Mouse (Mus musculus) midbrain, embryonic 10.5 days (tissue): ENCODE results near the gene Hist3h2a. TPM values are rescaled to one million over a fixed set of nuclear protein-coding genes. Genes with fewer than 3 reads are reported as not detected.
A peak's percentile ranks its signal among the peaks of the same experiment; 100 is the strongest.

Experiments
- DNase-seq: peaks from one replicate; pipeline ENCODE4 v3.0.0-alpha.2; 2017; ENCODE audit warnings: low spot score
- H3K27ac ChIP-seq: fragments of 300-500 bp; sonication (generic); replicated peaks from 2 replicates; pipeline ENCODE4 v1.5.1; 2016; ENCODE audit warnings: mild to moderate bottlenecking
- H3K27me3 ChIP-seq: fragments of 300-500 bp; sonication (generic); 2 replicates; pipeline ENCODE4 v1.6.1; 2016; ENCODE audit warnings: low read depth, mild to moderate bottlenecking; ENCODE audit not compliant: poor library complexity, severe bottlenecking
- H3K36me3 ChIP-seq: fragments of 300-500 bp; sonication (generic); 2 replicates; pipeline ENCODE4 v1.6.1; 2016; ENCODE audit warnings: mild to moderate bottlenecking, moderate library complexity
- H3K4me1 ChIP-seq: fragments of 300-500 bp; sonication (generic); 2 replicates; pipeline ENCODE4 v1.6.1; 2016
- H3K4me3 ChIP-seq: fragments of 300-500 bp; sonication (generic); 2 replicates; pipeline ENCODE4 v1.5.1; 2016; ENCODE audit warnings: mild to moderate bottlenecking, moderate library complexity
- H3K9me3 ChIP-seq: fragments of 300-500 bp; sonication (generic); replicated peaks from 2 replicates; pipeline ENCODE4 v1.6.1; 2016; ENCODE audit warnings: mild to moderate bottlenecking
- WGBS: fragments of 180-500 bp; shearing (Covaris S2); methylation state at CpG from one replicate; pipeline ENCODE4 v1.1.7; 2016; 5-methylcytosine and 5-hydroxymethylcytosine counted together
- polyA plus RNA-seq: library from polyadenylated mRNA; unstranded; fragments of >200 nt; fragmentation: Nextera tagmentation; extraction: Ambion mirVana; gene quantifications from 2 replicates; pipeline ENCODE4 v1.2.1, GENCODE M21; 2016

The Hist3h2a gene
- polyA plus RNA-seq, 1 experiment from 2014 or later: 20.4 TPM

DNA sequence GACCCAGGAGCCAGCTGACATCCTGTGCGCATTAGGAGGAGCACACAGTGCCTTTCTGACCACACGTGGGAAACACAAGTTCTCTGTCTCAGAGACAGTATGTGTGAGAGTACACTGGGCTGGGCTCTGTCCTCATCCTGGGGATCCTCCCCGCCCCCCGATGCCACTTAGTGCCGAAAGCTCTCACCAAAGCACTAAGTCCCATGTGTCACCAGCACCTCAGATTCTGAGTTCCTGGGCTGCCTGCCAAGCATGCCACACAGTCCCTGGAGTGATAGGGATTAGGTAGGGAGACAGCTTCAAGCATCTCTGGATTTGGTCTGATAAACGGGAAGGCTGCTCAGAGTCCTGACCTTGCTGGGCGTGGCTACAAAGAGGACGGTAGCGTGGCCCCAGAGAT, 36.3 kb downstream of the Hist3h2a start:
- WGBS: 90% methylated on average over 9 of the region's 9 CpGs
- H3K27me3 ChIP-seq: peaks cover 30% of the 10 kb centered on the region
- peaks cover 57% of the 10 kb centered on the region for H3K36me3 ChIP-seq

DNA sequence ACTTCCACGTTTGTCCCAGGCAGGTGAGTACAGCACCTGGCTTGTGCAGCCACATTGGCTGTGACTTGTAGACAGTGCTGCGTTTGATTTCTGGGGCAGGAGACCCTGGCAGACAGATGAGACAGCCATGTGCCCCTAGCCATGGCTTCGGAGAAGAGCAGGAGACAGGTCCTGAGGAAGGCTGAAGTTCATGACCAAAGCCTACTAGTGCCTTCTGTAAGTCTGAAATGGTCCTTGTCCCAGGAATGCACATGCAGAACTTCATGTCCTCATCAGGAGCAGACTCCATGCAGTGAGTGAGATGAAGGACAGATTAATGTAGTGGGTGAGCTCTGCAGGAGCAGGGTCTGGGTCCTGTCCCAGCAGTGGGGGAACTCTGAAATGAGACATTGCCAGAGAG, 37.4 kb downstream of the Hist3h2a start:
- H3K9me3 ChIP-seq: no peaks in the 10 kb centered on the region
- H3K36me3 ChIP-seq: peaks cover 46% of the 10 kb centered on the region
- WGBS: 84% methylated on average over 3 of the region's 3 CpGs
- no peak overlapping the region for H3K4me3 ChIP-seq
- H3K27me3 ChIP-seq: peaks cover 41% of the 10 kb centered on the region
- H3K27ac ChIP-seq: no peak overlapping the region
- no peak for DNase-seq
- peaks cover 15% of the 10 kb centered on the region for H3K4me1 ChIP-seq

More for the DNA sequence above, 36.3 kb downstream of the Hist3h2a start:
- H3K4me3 ChIP-seq: no peak overlapping the region
- peaks cover 13% of the 10 kb centered on the region for H3K4me1 ChIP-seq
- H3K27ac ChIP-seq: no peak overlapping the region
- no peaks in the 10 kb centered on the region for H3K9me3 ChIP-seq
- DNase-seq: no peak

DNA sequence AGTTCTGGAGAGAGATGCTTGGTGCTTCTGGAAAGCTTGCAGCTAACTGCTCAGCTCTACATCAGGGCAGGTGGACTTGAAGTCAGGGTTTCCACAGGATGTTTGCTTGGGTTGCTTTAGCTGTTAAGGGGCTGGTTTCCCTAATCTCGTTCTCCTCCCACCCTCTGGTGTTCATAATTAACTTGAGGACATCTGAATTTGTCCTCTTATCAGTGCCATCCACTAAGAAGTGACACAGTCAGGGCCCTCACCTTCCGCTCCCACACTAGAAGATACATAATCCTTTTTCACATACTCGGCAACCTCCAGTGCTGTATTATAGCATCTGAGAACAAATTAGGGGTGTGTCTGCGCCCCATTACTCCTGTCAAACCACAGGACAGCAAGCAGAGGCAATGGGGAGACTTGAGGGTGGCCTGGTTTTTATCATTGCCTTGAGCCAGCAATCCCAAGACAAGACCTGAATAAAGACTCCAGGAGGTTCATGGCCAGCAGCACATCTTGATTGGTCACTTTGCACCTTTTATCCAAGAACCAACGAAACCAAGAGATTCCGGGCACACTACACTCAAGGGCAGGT, 38.7 kb downstream of the Hist3h2a start:
- DNase-seq: no peak
- Histone ChIP-seq H3K36me3 (peaks cover 33% of the 10 kb centered on the region), H3K27me3 (peaks cover 53% of the 10 kb centered on the region)

GRCm38 (mm10) chr11:58994337-58994826, 39.9 kb downstream of the Hist3h2a start:
- Histone ChIP-seq H3K27me3 (peaks cover 55% of the 10 kb centered on the region), H3K27ac (peak overlapping the region; percentile 57; the same call in 1 of the 2 replicates), H3K4me1 (peaks cover 15% of the 10 kb centered on the region), H3K36me3 (peaks cover 21% of the 10 kb centered on the region), H3K9me3 (no peaks in the 10 kb centered on the region), H3K4me3 (peak overlapping the region; percentile 52)
- under 1% methylated on average over 35 of the region's 35 CpGs for WGBS
- DNase-seq: peak; percentile 63

More for the DNA sequence above, 38.7 kb downstream of the Hist3h2a start:
- H3K4me3 ChIP-seq: no peak overlapping the region
- 82% methylated on average over 6 of the region's 6 CpGs for WGBS
- H3K27ac ChIP-seq: no peak overlapping the region
- no peaks in the 10 kb centered on the region for H3K9me3 ChIP-seq
- H3K4me1 ChIP-seq: peaks cover 15% of the 10 kb centered on the region

DNA sequence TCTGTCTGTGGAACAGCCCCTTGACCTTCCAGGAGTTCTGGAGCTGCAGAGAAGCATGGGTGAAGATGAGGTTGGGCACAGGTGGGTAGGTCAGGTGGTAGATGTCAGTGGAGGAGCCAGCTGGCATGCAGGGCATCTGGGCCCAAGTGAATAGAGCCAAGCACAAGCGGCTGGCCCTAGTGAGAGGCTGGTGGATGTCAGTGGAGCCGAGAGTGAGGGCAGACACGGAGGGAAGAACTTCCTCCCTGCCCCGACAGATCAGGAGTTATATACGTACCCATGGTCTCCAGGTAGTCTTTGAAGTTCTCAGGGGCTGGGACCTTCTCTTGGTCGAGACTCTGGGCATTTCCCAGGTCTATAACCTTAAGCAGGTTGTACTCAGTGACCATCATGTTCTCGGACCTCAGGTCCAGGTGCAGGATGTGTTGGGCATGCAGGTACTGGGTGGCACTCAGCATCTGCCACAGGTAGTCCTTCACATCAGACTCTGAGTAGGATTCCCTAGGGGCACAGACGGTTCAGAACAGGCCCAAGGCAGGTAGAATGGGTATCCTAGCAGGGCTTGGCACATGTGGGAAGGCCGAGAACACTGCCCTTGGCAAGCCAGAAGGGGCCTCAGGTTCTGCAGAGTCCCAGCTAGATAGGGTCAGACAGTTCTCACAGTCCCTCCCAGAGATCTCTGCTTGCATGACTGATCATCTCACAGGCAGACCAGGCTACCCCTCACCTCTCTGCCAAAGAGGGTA, 40.7 kb downstream of the Hist3h2a start:
- no peak overlapping the region for H3K4me3 ChIP-seq
- no peaks in the 10 kb centered on the region for H3K9me3 ChIP-seq
- H3K36me3 ChIP-seq: peaks cover 12% of the 10 kb centered on the region
- no peak overlapping the region for H3K27ac ChIP-seq
- WGBS: 77% methylated on average over 9 of the region's 9 CpGs
- H3K4me1 ChIP-seq: peaks cover 15% of the 10 kb centered on the region
- DNase-seq: no peak
- H3K27me3 ChIP-seq: peaks cover 55% of the 10 kb centered on the region

- Histone ChIP-seq H3K36me3 (peaks cover 6% of the 10 kb centered on the region), H3K27me3 (peaks cover 55% of the 10 kb centered on the region), H3K9me3 (no peaks in the 10 kb centered on the region), H3K27ac (no peak overlapping the region), H3K4me1 (peaks cover 15% of the 10 kb centered on the region), H3K4me3 (no peak overlapping the region)
- 46% methylated on average over 12 of the region's 12 CpGs for WGBS
- DNase-seq: no peak
Observed at GRCm38 (mm10) chr11:58995807-58996370, 41.4 kb downstream of the Hist3h2a start.

- Histone ChIP-seq H3K27me3 (peaks cover 55% of the 10 kb centered on the region), H3K4me1 (peaks cover 15% of the 10 kb centered on the region), H3K27ac (no peak overlapping the region), H3K4me3 (no peak overlapping the region), H3K9me3 (no peaks in the 10 kb centered on the region), H3K36me3 (no peaks in the 10 kb centered on the region)
- no peak for DNase-seq
- 88% methylated on average over 5 of the region's 5 CpGs for WGBS
Observed at GRCm38 (mm10) chr11:58997541-58997940, 43.1 kb downstream of the Hist3h2a start.

- H3K27ac ChIP-seq: no peak overlapping the region
- H3K4me1 ChIP-seq: peaks cover 12% of the 10 kb centered on the region
- no peaks in the 10 kb centered on the region for H3K9me3 ChIP-seq
- H3K4me3 ChIP-seq: no peak overlapping the region
- peaks cover 41% of the 10 kb centered on the region for H3K27me3 ChIP-seq
- DNase-seq: no peak
- WGBS: 65% methylated on average over 11 of the region's 11 CpGs
- H3K36me3 ChIP-seq: no peaks in the 10 kb centered on the region
Observed at GRCm38 (mm10) chr11:58999158-58999557, 44.7 kb downstream of the Hist3h2a start.

- H3K4me1 ChIP-seq: peaks cover 5% of the 10 kb centered on the region; the same call in 1 of the 2 replicates
- no peak overlapping the region for H3K27ac ChIP-seq
- peaks cover 34% of the 10 kb centered on the region for H3K27me3 ChIP-seq
- H3K36me3 ChIP-seq: no peaks in the 10 kb centered on the region
- H3K9me3 ChIP-seq: no peaks in the 10 kb centered on the region
- H3K4me3 ChIP-seq: no peak overlapping the region
- 83% methylated on average over 6 of the region's 6 CpGs for WGBS
- no peak for DNase-seq
Observed at GRCm38 (mm10) chr11:58999830-59000229, 45.3 kb downstream of the Hist3h2a start.

DNA sequence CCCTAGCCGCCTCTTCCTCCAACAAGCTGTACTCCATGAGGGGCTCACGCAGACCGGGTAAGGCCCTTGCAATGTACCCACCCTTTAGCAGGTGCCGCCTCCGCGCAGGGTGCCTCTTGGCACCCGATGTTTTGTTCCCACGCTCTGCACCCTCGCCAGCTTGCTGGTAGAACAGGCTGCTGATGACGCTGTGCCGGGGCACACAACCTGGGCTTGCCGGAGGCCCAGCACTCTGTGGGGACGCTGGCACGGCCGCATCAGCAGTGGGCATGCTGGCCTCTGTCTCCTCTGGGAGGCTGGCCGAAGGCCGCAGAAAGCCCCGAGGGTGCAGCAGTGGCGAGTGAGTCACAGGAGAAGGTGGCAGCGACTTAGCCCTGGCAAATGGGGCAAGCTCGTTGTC, 46.1 kb downstream of the Hist3h2a start:
- H3K9me3 ChIP-seq: no peaks in the 10 kb centered on the region
- H3K4me3 ChIP-seq: no peak overlapping the region
- H3K27ac ChIP-seq: no peak overlapping the region
- peaks cover 3% of the 10 kb centered on the region; the same call in 1 of the 2 replicates for H3K4me1 ChIP-seq
- H3K36me3 ChIP-seq: no peaks in the 10 kb centered on the region
- H3K27me3 ChIP-seq: peaks cover 26% of the 10 kb centered on the region
- 90% methylated on average over 21 of the region's 21 CpGs for WGBS
- no peak for DNase-seq

GRCm38 (mm10) chr11:59002327-59003079, 48.0 kb downstream of the Hist3h2a start:
- H3K27me3 ChIP-seq: 0 out of 2 replicates have a peak, but pooled peaks cover 8% of the 10 kb centered on the region
- no peaks in the 10 kb centered on the region for H3K36me3 ChIP-seq
- WGBS: 80% methylated on average over 7 of the region's 7 CpGs
- no peaks in the 10 kb centered on the region for H3K4me1 ChIP-seq
- no peak overlapping the region for H3K27ac ChIP-seq
- no peaks in the 10 kb centered on the region for H3K9me3 ChIP-seq
- DNase-seq: no peak
- no peak overlapping the region for H3K4me3 ChIP-seq
